Mouse (Mus musculus): ENCODE measurements around the gene Rnf222.

DNA sequence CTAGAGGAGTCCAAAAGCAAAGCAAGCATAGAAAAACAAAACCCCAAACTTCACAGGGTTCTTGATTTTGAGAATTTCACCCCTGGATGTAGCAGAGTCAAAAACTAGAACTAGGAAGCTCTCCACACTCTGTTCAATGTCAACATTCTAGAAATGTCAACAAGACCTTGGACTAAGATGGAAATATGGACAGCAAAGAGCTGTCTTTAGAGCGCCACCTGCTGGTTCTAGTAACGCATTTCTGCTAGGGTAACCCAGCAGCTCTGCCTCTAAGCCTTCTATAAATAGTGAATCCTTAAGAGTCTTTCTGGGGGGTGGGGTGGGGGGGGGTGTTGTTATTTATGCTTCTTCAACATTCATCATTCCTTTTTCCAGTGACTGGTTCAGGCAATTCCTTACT, 13.5 kb upstream of the Rnf222 start:
- TF ChIP-seq CTCF (conservative IDR thresholded peaks at IDR 0.05; ENCODE audit: low read length): peak; percentile 73
- no peak for TF ChIP-seq NANOG (IDR thresholded peaks at IDR 0.05; ENCODE audit: borderline replicate concordance, low read length)
- TF ChIP-seq POU5F1 (IDR thresholded peaks at IDR 0.05; ENCODE audit: borderline replicate concordance, low read length): no peak

Data from E14TG2a.4 (cell line).